Mouse (Mus musculus) myocyte (in vitro differentiated cells): Measurements from ENCODE around the gene Gm42906. TPM values are rescaled to one million over a fixed set of nuclear protein-coding genes. Genes with fewer than 3 reads are reported as not detected.

ENCODE experiments used
- H3K27me3 ChIP-seq: one replicate; pipeline ENCODE4 v1.6.1; 2011; ENCODE audit not compliant: control insufficient read depth, insufficient read depth, insufficient read length
- H3K36me3 ChIP-seq: one replicate; pipeline ENCODE4 v1.6.1; 2011; ENCODE audit not compliant: control insufficient read depth, insufficient read depth
- H3K4me2 ChIP-seq: one replicate; pipeline ENCODE4 v1.6.1; 2011; ENCODE audit warnings: low read depth, control low read depth
- H3K4me3 ChIP-seq: one replicate; pipeline ENCODE4 v1.5.1; 2011; ENCODE audit warnings: mild to moderate bottlenecking, control low read depth, moderate library complexity
- H3K79me2 ChIP-seq: one replicate; pipeline ENCODE4 v1.6.1; 2011; ENCODE audit not compliant: control insufficient read depth, insufficient read depth
- H3ac ChIP-seq: one replicate; pipeline ENCODE4 v1.6.1; 2011; ENCODE audit not compliant: control insufficient read depth, insufficient read length
- CEBPB ChIP-seq: IDR thresholded peaks from 2 replicates; pipeline ENCODE4 v1.6.1; 2011; ENCODE audit warnings: mild to moderate bottlenecking, moderate library complexity; ENCODE audit not compliant: poor library complexity, insufficient read depth, severe bottlenecking
- E2F4 ChIP-seq: IDR thresholded peaks from one replicate; pipeline ENCODE4 v1.6.1; 2011; ENCODE audit warnings: mild to moderate bottlenecking, control low read depth, moderate library complexity; ENCODE audit not compliant: insufficient read depth
- MAX ChIP-seq: IDR thresholded peaks from one replicate; pipeline ENCODE4 v1.6.1; 2011; ENCODE audit warnings: low read depth, mild to moderate bottlenecking, control low read depth
- MYOD1 ChIP-seq, 3 experiments: IDR thresholded peaks; one replicate each; pipeline ENCODE4 v1.6.1; 2011; ENCODE audit warnings: control low read depth in 2 of 3, low read depth in 2 of 3, mild to moderate bottlenecking in 2 of 3, moderate library complexity in 1 of 3; ENCODE audit not compliant: insufficient read length in 2 of 3, control insufficient read depth in 1 of 3
- MYOG ChIP-seq, 3 experiments: IDR thresholded peaks; one replicate each; pipeline ENCODE4 v1.6.1; 2011; ENCODE audit warnings: control low read depth in 2 of 3, low read depth in 2 of 3, mild to moderate bottlenecking in 2 of 3; ENCODE audit not compliant: insufficient read length in 2 of 3, control insufficient read depth in 1 of 3, insufficient read depth in 1 of 3
- POLR2A ChIP-seq: IDR thresholded peaks from one replicate; pipeline ENCODE4 v1.6.1; 2011; ENCODE audit warnings: low read depth, mild to moderate bottlenecking, control low read depth, moderate library complexity; ENCODE audit not compliant: insufficient read length
- POLR2AphosphoS2 ChIP-seq: IDR thresholded peaks from one replicate; pipeline ENCODE4 v1.6.1; 2011; ENCODE audit warnings: low read depth, control low read depth; ENCODE audit not compliant: insufficient read length
- REST ChIP-seq: IDR thresholded peaks from one replicate; pipeline ENCODE4 v1.6.1; 2011; ENCODE audit warnings: mild to moderate bottlenecking, control low read depth, moderate library complexity; ENCODE audit not compliant: insufficient read depth, insufficient read length
- SRF ChIP-seq: IDR thresholded peaks from one replicate; pipeline ENCODE4 v1.6.1; 2011; ENCODE audit warnings: low read depth; ENCODE audit not compliant: control insufficient read depth, insufficient read length
- TCF12 ChIP-seq: IDR thresholded peaks from one replicate; pipeline ENCODE4 v1.6.1; 2011; ENCODE audit warnings: mild to moderate bottlenecking, control low read depth; ENCODE audit not compliant: poor library complexity, insufficient read depth, severe bottlenecking
- TCF3 ChIP-seq: IDR thresholded peaks from one replicate; pipeline ENCODE4 v1.6.1; 2011; ENCODE audit warnings: low read depth, control low read depth; ENCODE audit not compliant: insufficient read length
- USF1 ChIP-seq: IDR thresholded peaks from one replicate; pipeline ENCODE4 v1.6.1; 2011; ENCODE audit warnings: low read depth, mild to moderate bottlenecking, control low read depth, moderate library complexity
- polyA plus RNA-seq: library from polyadenylated mRNA; unstranded; fragments of >200 nt; fragmentation: generic; extraction: Trizol; gene quantifications from one replicate; pipeline ENCODE4 v1.2.1, GENCODE M21; 2012; ENCODE audit warnings: missing spikeins

Gm42906 gene
- polyA plus RNA-seq, 1 experiment, result not detected

DNA sequence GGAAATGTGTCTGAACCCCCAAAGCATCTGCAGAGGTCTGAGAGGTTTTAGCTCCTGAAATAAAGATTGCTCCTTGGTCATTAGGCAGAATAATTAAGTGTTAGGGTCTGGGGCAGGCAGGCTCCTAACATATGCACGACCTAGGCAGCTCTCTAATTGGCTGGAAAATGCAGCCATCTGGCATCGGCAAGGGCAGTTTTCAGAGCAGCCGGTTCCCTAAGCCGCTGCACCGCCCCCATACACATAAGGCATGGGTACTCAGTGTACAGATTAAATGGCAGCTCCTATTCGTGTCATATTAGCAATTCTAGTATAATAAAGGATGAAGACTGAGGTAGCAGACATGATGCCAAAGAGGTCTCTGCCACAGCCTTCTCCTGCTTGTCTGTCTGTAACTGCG lies 400.8 kb downstream of the Gm42906 start:
- Histone ChIP-seq H3ac (no peak overlapping the region), H3K4me2 (no peak overlapping the region), H3K27me3 (no peaks in the 10 kb centered on the region), H3K79me2 (no peaks in the 10 kb centered on the region), H3K4me3 (no peak overlapping the region), H3K36me3 (no peaks in the 10 kb centered on the region)
- TF ChIP-seq SRF (no peak), USF1 (no peak), E2F4 (no peak), POLR2A (no peak), TCF3 (no peak), MAX (no peak), POLR2AphosphoS2 (no peak), MYOG (IDR thresholded peaks at IDR 0.05; ENCODE audit: control insufficient read depth in 1 of 3, insufficient read depth in 1 of 3, insufficient read length in 2 of 3, low read depth in 2 of 3) (no peak), TCF12 (no peak), CEBPB (no peak)

DNA sequence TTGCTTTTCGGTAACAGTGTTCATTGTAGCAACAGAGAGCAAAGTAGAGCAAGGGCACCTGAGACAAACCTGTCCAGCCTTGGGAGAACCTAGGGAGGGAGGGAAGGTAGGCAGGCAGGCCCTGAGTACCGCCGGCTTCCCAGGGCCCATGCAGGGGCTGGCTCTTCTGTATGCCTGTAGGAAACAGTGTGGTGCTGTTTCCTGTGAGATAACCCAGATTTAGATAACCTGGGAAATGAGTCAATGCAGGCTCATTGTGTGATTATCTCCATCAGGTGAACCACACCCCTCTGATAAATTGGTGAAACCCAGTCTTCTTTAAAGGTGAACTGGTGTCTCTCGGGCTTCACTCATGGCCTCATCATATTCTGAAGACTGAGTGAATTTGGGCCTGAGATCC lies 401.9 kb downstream of the Gm42906 start:
- Histone ChIP-seq H3ac (no peak overlapping the region), H3K27me3 (no peaks in the 10 kb centered on the region), H3K4me2 (no peak overlapping the region), H3K4me3 (no peak overlapping the region), H3K79me2 (no peaks in the 10 kb centered on the region), H3K36me3 (no peaks in the 10 kb centered on the region)
- TF ChIP-seq POLR2A (no peak), E2F4 (no peak), USF1 (no peak), CEBPB (no peak), SRF (no peak), MYOG (IDR thresholded peaks at IDR 0.05; ENCODE audit: control insufficient read depth in 1 of 3, insufficient read depth in 1 of 3, insufficient read length in 2 of 3, low read depth in 2 of 3) (no peak), MAX (no peak), REST (no peak), TCF12 (no peak), MYOD1 (IDR thresholded peaks at IDR 0.05; ENCODE audit: control insufficient read depth in 1 of 3, insufficient read length in 2 of 3, low read depth in 2 of 3) (no peak), POLR2AphosphoS2 (no peak), TCF3 (no peak)

DNA sequence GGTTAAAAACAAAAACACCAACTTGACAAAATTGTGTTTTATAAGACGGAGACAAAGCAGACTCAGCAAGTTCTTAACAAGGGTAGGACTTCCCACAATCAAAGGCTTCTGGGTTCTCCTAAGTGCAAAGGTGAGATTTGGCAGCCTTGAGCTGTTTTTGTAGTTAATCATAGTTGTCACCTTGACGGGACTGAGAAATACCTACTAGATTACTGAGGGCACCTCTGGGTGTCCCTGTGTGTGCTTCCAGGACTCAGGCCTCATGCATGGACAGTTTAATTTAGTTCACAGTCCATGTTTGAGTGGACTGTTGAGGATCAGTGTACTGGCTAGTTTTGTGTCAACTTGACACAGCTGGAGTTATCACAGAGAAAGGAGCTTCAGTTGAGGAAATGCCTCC lies 403.5 kb downstream of the Gm42906 start:
- Histone ChIP-seq H3K79me2 (no peaks in the 10 kb centered on the region), H3K4me3 (no peak overlapping the region), H3ac (no peak overlapping the region), H3K27me3 (no peaks in the 10 kb centered on the region), H3K36me3 (no peaks in the 10 kb centered on the region), H3K4me2 (no peak overlapping the region)
- TF ChIP-seq POLR2A (no peak), MYOD1 (IDR thresholded peaks at IDR 0.05; ENCODE audit: control insufficient read depth in 1 of 3, insufficient read length in 2 of 3, low read depth in 2 of 3) (no peak), CEBPB (no peak), USF1 (no peak), E2F4 (no peak), MAX (no peak), MYOG (IDR thresholded peaks at IDR 0.05; ENCODE audit: control insufficient read depth in 1 of 3, insufficient read depth in 1 of 3, insufficient read length in 2 of 3, low read depth in 2 of 3) (no peak), TCF3 (no peak), REST (no peak), TCF12 (no peak), SRF (no peak), POLR2AphosphoS2 (no peak)

DNA sequence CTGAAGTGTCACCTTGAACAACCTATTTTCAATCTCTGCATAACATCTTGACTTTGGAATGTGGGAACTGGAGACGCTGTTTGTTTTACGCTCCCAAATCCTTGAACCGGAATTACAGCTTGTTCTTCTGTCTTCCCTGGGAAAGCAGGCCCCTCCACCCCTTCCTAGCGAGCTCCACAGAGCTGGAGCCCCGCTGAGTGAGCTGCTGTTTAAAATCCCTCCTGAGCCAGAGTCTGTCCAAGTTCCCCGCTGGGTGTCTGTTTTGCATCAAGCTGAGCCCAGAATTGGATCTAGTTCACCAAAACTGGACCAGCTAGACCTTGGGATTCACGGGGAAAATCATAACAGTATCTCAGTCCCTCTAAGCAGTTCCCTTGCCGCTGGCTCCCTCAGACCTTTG lies 404.5 kb downstream of the Gm42906 start:
- Histone ChIP-seq H3ac (no peak overlapping the region), H3K27me3 (no peaks in the 10 kb centered on the region), H3K4me2 (no peak overlapping the region), H3K79me2 (no peaks in the 10 kb centered on the region), H3K36me3 (no peaks in the 10 kb centered on the region), H3K4me3 (no peak overlapping the region)
- TF ChIP-seq CEBPB (no peak), POLR2AphosphoS2 (no peak), MYOG (IDR thresholded peaks at IDR 0.05; ENCODE audit: control insufficient read depth in 1 of 3, insufficient read depth in 1 of 3, insufficient read length in 2 of 3, low read depth in 2 of 3) (no peak), TCF3 (no peak), SRF (no peak), USF1 (no peak), MAX (no peak), MYOD1 (IDR thresholded peaks at IDR 0.05; ENCODE audit: control insufficient read depth in 1 of 3, insufficient read length in 2 of 3, low read depth in 2 of 3) (no peak), POLR2A (no peak), E2F4 (no peak), REST (no peak), TCF12 (no peak)

DNA sequence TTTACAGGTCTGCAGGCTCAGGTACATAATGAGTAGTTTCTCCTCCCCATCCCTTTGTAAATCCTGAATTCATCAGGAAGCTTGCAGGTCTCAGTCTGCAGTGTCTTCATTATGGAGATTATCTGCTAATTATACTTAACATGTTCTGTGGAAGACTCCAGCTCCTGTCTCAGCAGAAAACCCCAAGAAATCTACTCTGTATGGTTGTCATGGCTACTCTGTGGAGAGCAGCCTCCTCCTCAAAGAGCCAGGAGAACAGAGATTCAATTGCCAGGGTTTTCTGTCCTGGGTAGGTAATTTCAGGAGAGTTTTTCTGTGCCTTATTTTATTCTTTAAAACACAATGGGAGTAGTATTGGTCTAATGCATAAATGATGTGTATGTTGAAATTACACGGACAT lies 405.0 kb downstream of the Gm42906 start:
- Histone ChIP-seq H3K27me3 (no peaks in the 10 kb centered on the region), H3K4me2 (no peak overlapping the region), H3ac (no peak overlapping the region), H3K79me2 (no peaks in the 10 kb centered on the region), H3K36me3 (no peaks in the 10 kb centered on the region), H3K4me3 (no peak overlapping the region)
- TF ChIP-seq POLR2A (no peak), USF1 (no peak), CEBPB (no peak), MYOG (IDR thresholded peaks at IDR 0.05; ENCODE audit: control insufficient read depth in 1 of 3, insufficient read depth in 1 of 3, insufficient read length in 2 of 3, low read depth in 2 of 3) (no peak), MAX (no peak), REST (no peak), E2F4 (no peak), MYOD1 (IDR thresholded peaks at IDR 0.05; ENCODE audit: control insufficient read depth in 1 of 3, insufficient read length in 2 of 3, low read depth in 2 of 3) (no peak), POLR2AphosphoS2 (no peak), SRF (no peak), TCF12 (no peak), TCF3 (no peak)
